Mouse (Mus musculus) lung, postnatal 36 days (tissue): ENCODE data around the gene Slc38a8.

Source experiments
- DNase-seq: peaks from one replicate; pipeline ENCODE4 v3.0.0; 2022; ENCODE audit warnings: mixed read lengths

The Slc38a8 gene

GRCm38 (mm10) chr8:119436933-119437332 lies 64.6 kb downstream of the Slc38a8 start:
- DNase-seq: peak; percentile 94

GRCm38 (mm10) chr8:119436331-119436730 lies 65.2 kb downstream of the Slc38a8 start:
- no peak for DNase-seq

GRCm38 (mm10) chr8:119435527-119435926 lies 66.0 kb downstream of the Slc38a8 start:
- DNase-seq: no peak

GRCm38 (mm10) chr8:119434569-119434968 lies 66.9 kb downstream of the Slc38a8 start:
- DNase-seq: no peak

GRCm38 (mm10) chr8:119433582-119434174 lies 67.8 kb downstream of the Slc38a8 start, which contains the start of gene Osgin1:
Gene Osgin1 (plus strand): TSS chr8:119434124.
- DNase-seq: no peak

- no peak for DNase-seq
Observed at GRCm38 (mm10) chr8:119432372-119432771, 69.1 kb downstream of the Slc38a8 start.

GRCm38 (mm10) chr8:119430690-119431089 lies 70.8 kb downstream of the Slc38a8 start:
- no peak for DNase-seq

- no peak for DNase-seq
Observed at GRCm38 (mm10) chr8:119430250-119430649, 71.2 kb downstream of the Slc38a8 start.
